Comparison of ENCODE assay signal across 8 mouse cellular contexts in the genomic region with DNA sequence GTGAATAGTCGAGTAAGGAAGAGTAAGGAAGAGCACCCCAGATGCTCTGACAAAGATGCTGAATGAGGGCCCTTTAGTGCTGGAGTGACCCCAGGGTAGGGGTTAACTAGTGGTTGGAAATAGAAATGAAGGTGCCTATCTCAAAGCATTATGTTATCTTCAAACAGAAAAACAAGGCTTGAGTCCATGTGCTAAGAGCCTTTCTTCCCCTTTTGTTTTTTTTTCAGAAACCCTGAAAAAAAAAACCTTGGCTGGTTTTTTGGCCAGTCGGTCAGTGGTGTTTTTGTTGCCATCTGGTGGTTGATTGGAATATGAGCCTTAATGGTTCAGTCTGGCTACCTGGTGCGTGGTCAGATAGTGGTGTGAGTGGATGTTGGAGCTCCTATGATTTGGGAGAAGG. TPM values are rescaled to one million over a fixed set of nuclear protein-coding genes. Genes with fewer than 3 reads are reported as not detected.
DNase-seq lines count a peak whose midpoint lies in the region; ATAC-seq and TF ChIP-seq lines count a peak whose summit lies in the region.

No protein-coding gene starts in this region.

- no peak for DNase-seq in forebrain, embryonic 11.5 days (ENCODE audit: low spot score)
- DNase-seq in limb, embryonic 14.5 days (ENCODE audit: low spot score) = peak; percentile 32
- DNase-seq in limb, embryonic 10.5 days (ENCODE audit: low spot score) = no peak
- peak; percentile 65 to 79 for DNase-seq in cerebellum, postnatal 10 days
- DNase-seq in urinary bladder, adult 18-20 months (ENCODE audit: low spot score in 2 of 2) = no peak
- DNase-seq in thymus, postnatal 0 days (ENCODE audit: low spot score) = no peak

- H3K4me1 ChIP-seq in forebrain, embryonic 11.5 days (replicated peaks; ENCODE audit: control insufficient read depth, insufficient read depth, low read length) = no peaks in the 10 kb centered on the region
- no peaks in the 10 kb centered on the region for H3K4me1 ChIP-seq in forebrain, embryonic 16.5 days (replicated peaks; ENCODE audit: control insufficient read depth, insufficient read depth, low read length)
- H3K4me1 ChIP-seq in limb, embryonic 14.5 days (ENCODE audit: control insufficient read depth, insufficient read depth, low read length) = no peaks in the 10 kb centered on the region
- H3K4me1 ChIP-seq in limb, embryonic 10.5 days = no peaks in the 10 kb centered on the region; the same call in 1 of the 2 replicates
- no peaks in the 10 kb centered on the region; the same call in 1 of the 2 replicates for H3K4me1 ChIP-seq in midbrain, embryonic 15.5 days

- no peak overlapping the region for H3K9ac ChIP-seq in forebrain, embryonic 11.5 days (ENCODE audit: low read length)
- H3K9ac ChIP-seq in forebrain, embryonic 16.5 days (replicated peaks; ENCODE audit: low read depth, low read length) = no peak overlapping the region
- no peak overlapping the region for H3K9ac ChIP-seq in limb, embryonic 14.5 days (ENCODE audit: low read depth, low read length, severe bottlenecking)
- no peak overlapping the region for H3K9ac ChIP-seq in midbrain, embryonic 15.5 days

- 0 out of 2 replicates have a peak, but pooled peaks have one; percentile 27 for ATAC-seq in forebrain, embryonic 11.5 days (replicated peaks; ENCODE audit: low FRiP score)
- ATAC-seq in forebrain, embryonic 16.5 days = no peak
- ATAC-seq in limb, embryonic 14.5 days (ENCODE audit: low FRiP score, low read depth) = no peak
- 0 out of 2 replicates have a peak, but pooled peaks have one; percentile 42 for ATAC-seq in midbrain, embryonic 15.5 days (replicated peaks)

- WGBS in forebrain, embryonic 11.5 days = 29% methylated on average over 3 of the region's 3 CpGs
- 25% methylated on average over 3 of the region's 3 CpGs for WGBS in forebrain, embryonic 16.5 days
- WGBS in limb, embryonic 14.5 days = 31% methylated on average over 3 of the region's 3 CpGs
- 40% methylated on average over 3 of the region's 3 CpGs for WGBS in limb, embryonic 10.5 days
- 25% methylated on average over 3 of the region's 3 CpGs for WGBS in midbrain, embryonic 15.5 days

- H3K27me3 ChIP-seq in forebrain, embryonic 11.5 days (ENCODE audit: control insufficient read depth, insufficient read depth, low read length) = no peaks in the 10 kb centered on the region
- no peaks in the 10 kb centered on the region for H3K27me3 ChIP-seq in forebrain, embryonic 16.5 days (replicated peaks; ENCODE audit: control insufficient read depth, insufficient read depth, low read length)
- H3K27me3 ChIP-seq in limb, embryonic 14.5 days (ENCODE audit: control insufficient read depth, insufficient read depth, low read length) = no peaks in the 10 kb centered on the region
- H3K27me3 ChIP-seq in limb, embryonic 10.5 days (ENCODE audit: low read depth, poor library complexity, severe bottlenecking) = no peaks in the 10 kb centered on the region
- no peaks in the 10 kb centered on the region for H3K27me3 ChIP-seq in midbrain, embryonic 15.5 days (replicated peaks)

- H3K4me2 ChIP-seq in forebrain, embryonic 11.5 days (ENCODE audit: low read depth, low read length, severe bottlenecking) = no peak overlapping the region
- no peak overlapping the region for H3K4me2 ChIP-seq in forebrain, embryonic 16.5 days (ENCODE audit: low read length)
- H3K4me2 ChIP-seq in limb, embryonic 14.5 days (replicated peaks; ENCODE audit: low read depth, low read length, severe bottlenecking) = no peak overlapping the region
- no peak overlapping the region for H3K4me2 ChIP-seq in midbrain, embryonic 15.5 days

- no peak overlapping the region for H3K4me3 ChIP-seq in forebrain, embryonic 11.5 days (ENCODE audit: low read depth, low read length)
- no peak overlapping the region for H3K4me3 ChIP-seq in forebrain, embryonic 16.5 days (replicated peaks; ENCODE audit: low read length)
- H3K4me3 ChIP-seq in limb, embryonic 14.5 days (replicated peaks; ENCODE audit: low read length) = no peak overlapping the region
- no peak overlapping the region for H3K4me3 ChIP-seq in limb, embryonic 10.5 days
- H3K4me3 ChIP-seq in midbrain, embryonic 15.5 days = no peak overlapping the region

- H3K9me3 ChIP-seq in forebrain, embryonic 11.5 days (ENCODE audit: control insufficient read depth, low read length) = no peaks in the 10 kb centered on the region
- no peaks in the 10 kb centered on the region for H3K9me3 ChIP-seq in forebrain, embryonic 16.5 days (ENCODE audit: control insufficient read depth, low read length)
- H3K9me3 ChIP-seq in limb, embryonic 14.5 days (ENCODE audit: control insufficient read depth, low read length) = no peaks in the 10 kb centered on the region
- H3K9me3 ChIP-seq in limb, embryonic 10.5 days (replicated peaks) = no peaks in the 10 kb centered on the region
- H3K9me3 ChIP-seq in midbrain, embryonic 15.5 days = no peaks in the 10 kb centered on the region

- H3K27ac ChIP-seq in forebrain, embryonic 11.5 days (ENCODE audit: low read depth, low read length) = no peak overlapping the region
- H3K27ac ChIP-seq in forebrain, embryonic 16.5 days (ENCODE audit: low read length) = no peak overlapping the region
- H3K27ac ChIP-seq in limb, embryonic 14.5 days (replicated peaks; ENCODE audit: low read depth, low read length) = no peak overlapping the region
- H3K27ac ChIP-seq in limb, embryonic 10.5 days = no peak overlapping the region
- no peak overlapping the region for H3K27ac ChIP-seq in midbrain, embryonic 15.5 days

- no peak for TF ChIP-seq POLR2A in limb, embryonic 14.5 days (IDR thresholded peaks at IDR 0.05; ENCODE audit: borderline replicate concordance, extremely low read depth, insufficient read depth, insufficient read length)

- H3K36me3 ChIP-seq in forebrain, embryonic 11.5 days (ENCODE audit: control insufficient read depth, insufficient read depth, low read length) = no peaks in the 10 kb centered on the region
- no peaks in the 10 kb centered on the region for H3K36me3 ChIP-seq in forebrain, embryonic 16.5 days (ENCODE audit: control insufficient read depth, insufficient read depth)
- no peaks in the 10 kb centered on the region for H3K36me3 ChIP-seq in limb, embryonic 14.5 days (ENCODE audit: control insufficient read depth, insufficient read depth, low read length)
- no peaks in the 10 kb centered on the region for H3K36me3 ChIP-seq in limb, embryonic 10.5 days
- H3K36me3 ChIP-seq in midbrain, embryonic 15.5 days (replicated peaks) = no peaks in the 10 kb centered on the region

RNA-seq across cellular contexts. Expression of a gene that starts 19.7 kb away (rescaled TPM):
- 0.05 and 0.20 TPM in 2 replicates for polyA plus RNA-seq in forebrain, embryonic 11.5 days (2014; fragmentation: Nextera tagmentation; extraction: Ambion mirVana)
- polyA plus RNA-seq in forebrain, embryonic 16.5 days (2015; fragmentation: Nextera tagmentation; extraction: Ambion mirVana) = 0.72 and 0.94 TPM in 2 replicates
- 0.41 and 0.47 TPM in 2 replicates for polyA plus RNA-seq in limb, embryonic 14.5 days (2012; rRNA removed)
- polyA plus RNA-seq in limb, embryonic 14.5 days (2014; fragmentation: Nextera tagmentation; extraction: Ambion mirVana) = 0.25 TPM in 2 replicates
- polyA plus RNA-seq in limb, embryonic 10.5 days (2016; fragmentation: Nextera tagmentation; extraction: Ambion mirVana) = 0.03 TPM in 1 of 2 replicates, not detected in the other
- 1.7 and 1.9 TPM in 2 replicates for polyA plus RNA-seq in midbrain, embryonic 15.5 days (2015; fragmentation: Nextera tagmentation; extraction: Ambion mirVana)
- 0.18 and 0.29 TPM in 2 replicates for polyA plus RNA-seq in thymus, postnatal 0 days (2015; fragmentation: Nextera tagmentation; extraction: Ambion mirVana)

RNA-seq across cellular contexts. Expression of a gene that starts 45.3 kb away (rescaled TPM):
- 9.2 and 9.5 TPM in 2 replicates for polyA plus RNA-seq in forebrain, embryonic 11.5 days (2014; fragmentation: Nextera tagmentation; extraction: Ambion mirVana)
- polyA plus RNA-seq in forebrain, embryonic 16.5 days (2015; fragmentation: Nextera tagmentation; extraction: Ambion mirVana) = 14.7 and 15.7 TPM in 2 replicates
- 0.69 and 1.1 TPM in 2 replicates for polyA plus RNA-seq in limb, embryonic 14.5 days (2012; rRNA removed)
- polyA plus RNA-seq in limb, embryonic 14.5 days (2014; fragmentation: Nextera tagmentation; extraction: Ambion mirVana) = 1.0 and 1.1 TPM in 2 replicates
- polyA plus RNA-seq in limb, embryonic 10.5 days (2016; fragmentation: Nextera tagmentation; extraction: Ambion mirVana) = 2.0 and 2.1 TPM in 2 replicates
- 18.8 and 22.1 TPM in 2 replicates for polyA plus RNA-seq in midbrain, embryonic 15.5 days (2015; fragmentation: Nextera tagmentation; extraction: Ambion mirVana)
- 29.2 and 35.2 TPM in 2 replicates for polyA plus RNA-seq in thymus, postnatal 0 days (2015; fragmentation: Nextera tagmentation; extraction: Ambion mirVana)

Comparison
In these comparisons a context has a peak if more than half of its experiments do, and no peak if none do; other contexts are left out.
1. ATAC-seq: peak in forebrain, embryonic 11.5 days (single experiment) and midbrain, embryonic 15.5 days (single experiment); none in forebrain, embryonic 16.5 days (single experiment) and limb, embryonic 14.5 days (single experiment).
2. DNase-seq: peak in limb, embryonic 14.5 days (single experiment) and cerebellum, postnatal 10 days (2 of 2); none in forebrain, embryonic 11.5 days (single experiment), limb, embryonic 10.5 days (single experiment), urinary bladder, adult 18-20 months (0 of 2) and thymus, postnatal 0 days (single experiment).